Mouse (Mus musculus) cerebellum, postnatal 36 days (tissue): Measurements from ENCODE around the gene Minpp1.
"Not testable (repeated sequence)": the region's sequence is repeated elsewhere in the genome, so short reads cannot be mapped to it uniquely, and the experiment has no call there.

ENCODE experiments used
- DNase-seq, 2 experiments: peaks; one replicate each; pipeline ENCODE4 v3.0.0; 2021 to 2022; ENCODE audit warnings: mixed read lengths in 2 of 2

The Minpp1 gene

DNA sequence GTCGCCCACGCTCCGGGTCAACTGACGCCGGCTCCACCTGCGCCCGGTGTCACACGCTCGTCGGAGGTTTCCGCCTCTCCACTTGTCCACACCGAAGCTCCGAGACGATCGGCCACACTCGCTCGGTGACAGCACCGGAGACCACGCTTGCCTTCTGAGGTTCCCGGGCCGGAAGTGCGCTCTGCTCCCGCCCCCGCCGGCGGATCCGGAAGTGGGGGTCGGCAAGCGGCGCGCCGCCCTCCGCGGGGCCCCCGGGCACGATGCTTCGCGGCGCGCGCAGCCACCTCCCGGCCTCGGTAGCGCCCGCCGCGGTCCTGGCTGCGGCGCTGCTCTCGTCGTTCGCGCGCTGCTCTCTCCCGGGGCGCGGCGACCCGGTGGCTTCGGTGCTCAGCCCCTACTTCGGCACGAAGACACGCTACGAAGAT lies at the start of gene Minpp1:
Gene Minpp1 (plus strand): TSS at position 89 of the 425 bp plus-strand sequence.
- peak; percentile 82 to 85 for DNase-seq

GRCm38 (mm10) chr19:32439356-32439755 lies 46.2 kb upstream of the Minpp1 start:
- no peak for DNase-seq

GRCm38 (mm10) chr19:32441568-32441967 lies 44.0 kb upstream of the Minpp1 start:
- DNase-seq, result peak; percentile 25 to 27

DNA sequence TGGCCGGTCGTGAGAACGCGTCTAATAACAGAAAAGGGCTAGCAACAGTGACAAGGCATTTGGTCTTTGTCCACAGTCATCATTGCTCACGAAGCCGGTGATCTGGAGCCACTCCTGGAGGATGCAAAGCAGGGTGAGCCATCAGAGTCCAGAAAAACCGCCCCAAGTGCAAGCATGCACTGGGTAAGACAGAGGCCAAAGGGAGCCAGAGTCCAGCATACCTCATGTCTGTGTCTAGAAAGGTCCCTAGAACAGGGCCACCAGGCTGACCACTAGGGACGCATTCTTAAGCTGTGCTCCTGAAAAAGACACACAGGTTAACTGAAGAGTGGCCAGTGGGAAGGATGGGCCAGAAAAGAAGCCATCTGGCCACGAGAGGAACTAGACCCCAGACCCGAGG lies 36.6 kb upstream of the Minpp1 start:
- DNase-seq, result no peak

- DNase-seq, result no peak
Observed at GRCm38 (mm10) chr19:32452231-32452630, 33.3 kb upstream of the Minpp1 start.

- no peak for DNase-seq
Observed at GRCm38 (mm10) chr19:32456744-32457143, 28.8 kb upstream of the Minpp1 start.

GRCm38 (mm10) chr19:32457631-32458030 lies 27.9 kb upstream of the Minpp1 start:
- not testable (repeated sequence) for DNase-seq

DNA sequence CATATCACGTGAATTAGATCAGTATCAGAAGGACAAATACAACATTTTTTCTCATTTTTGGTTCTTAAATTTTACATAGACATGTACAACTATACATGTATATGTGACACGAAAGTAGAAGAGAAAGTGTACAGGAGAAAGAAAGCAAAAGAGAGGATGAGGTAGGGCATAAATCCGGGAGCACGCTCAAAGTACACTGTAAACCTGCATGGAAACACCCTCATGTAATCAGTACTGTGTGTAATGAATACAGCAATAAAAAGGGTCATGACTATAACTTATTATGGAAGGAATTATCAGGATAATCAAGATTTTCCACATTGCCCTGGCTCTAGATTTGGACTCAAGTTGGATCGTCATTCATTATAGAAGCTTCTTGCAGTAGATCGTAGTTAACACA lies 22.5 kb upstream of the Minpp1 start:
- no peak for DNase-seq

- DNase-seq, result no peak
Observed at GRCm38 (mm10) chr19:32465228-32465627, 20.3 kb upstream of the Minpp1 start.

- no peak for DNase-seq
Observed at GRCm38 (mm10) chr19:32466478-32466877, 19.1 kb upstream of the Minpp1 start, which contains the start of gene Rpl9-ps6. Rpl9-ps6 (minus strand) TSS chr19:32466578.

- DNase-seq, result no peak
Observed at GRCm38 (mm10) chr19:32467325-32467724, 18.2 kb upstream of the Minpp1 start.

DNA sequence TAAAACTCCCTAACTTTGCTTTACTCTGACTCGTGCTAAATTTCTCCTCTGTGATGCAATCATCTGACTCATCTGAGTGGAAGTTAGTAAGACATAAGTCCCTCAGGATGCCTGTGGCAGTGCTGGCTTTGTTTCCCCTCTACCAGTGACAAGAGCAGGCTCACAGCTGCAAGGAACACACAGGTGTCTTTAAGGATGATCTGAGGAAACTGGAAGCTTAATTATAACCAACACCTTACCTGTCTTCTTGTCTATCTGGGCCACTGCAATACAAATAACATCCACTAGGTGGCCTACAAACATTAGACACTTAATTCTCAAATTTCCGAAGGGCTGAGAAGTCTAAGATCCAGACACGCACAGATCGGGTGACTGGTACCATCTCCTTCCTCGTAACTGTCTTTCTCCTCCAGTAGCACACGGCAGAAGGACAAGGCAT lies 15.5 kb upstream of the Minpp1 start:
- peak in 1 of 2 experiments; percentile 63 for DNase-seq

GRCm38 (mm10) chr19:32470570-32471263 lies 14.9 kb upstream of the Minpp1 start:
- DNase-seq, result no peak

DNA sequence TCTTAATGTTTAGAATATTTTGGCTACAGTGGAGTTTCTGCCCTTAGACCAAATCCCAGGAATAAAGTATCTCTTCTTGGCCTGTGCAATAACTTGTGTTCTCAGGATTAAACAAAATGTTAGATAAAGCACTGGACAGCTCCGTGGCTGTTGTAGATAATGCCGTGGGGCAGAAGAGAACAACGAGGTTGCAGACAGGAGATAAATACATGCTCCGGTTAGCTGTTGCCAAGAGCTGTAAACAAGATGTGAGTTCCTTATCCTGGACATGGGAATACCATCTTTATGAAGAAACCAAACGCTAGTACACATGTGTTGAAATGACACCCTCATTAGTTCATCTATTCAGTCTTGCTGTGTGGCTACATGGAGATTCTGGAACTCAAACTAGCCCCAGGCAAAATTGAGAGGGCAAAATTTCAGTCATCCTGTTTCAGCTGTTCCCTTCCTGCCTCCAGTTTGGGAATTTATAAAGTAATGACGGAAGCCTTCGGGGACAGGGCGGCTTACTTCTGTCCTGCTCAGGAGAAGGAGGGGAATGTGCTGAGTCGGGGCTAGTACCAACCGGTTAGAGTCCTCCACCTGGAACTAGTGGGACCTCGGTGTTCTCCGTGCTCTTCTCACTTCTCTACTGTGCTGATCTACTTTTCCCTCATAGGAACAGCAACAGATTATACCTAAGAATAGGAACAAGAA lies 9.4 kb upstream of the Minpp1 start:
- no peak for DNase-seq

DNA sequence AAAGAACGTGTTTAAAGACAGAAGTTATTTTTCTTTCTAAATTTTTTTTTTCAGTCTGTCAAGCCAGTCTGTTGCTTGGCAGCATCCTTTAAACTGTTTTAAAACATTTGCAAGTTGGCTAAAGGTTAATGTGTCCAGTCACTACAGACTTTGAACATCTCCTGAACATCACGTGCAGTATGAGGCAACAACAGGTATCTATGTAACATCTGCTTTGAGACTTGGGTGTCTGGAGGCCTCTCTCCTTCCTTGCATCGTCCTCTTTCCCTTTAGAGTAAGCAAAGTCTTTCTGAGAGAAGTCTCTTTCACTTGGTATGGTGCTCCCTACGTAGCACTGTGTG lies 8.9 kb upstream of the Minpp1 start:
- no peak for DNase-seq

DNA sequence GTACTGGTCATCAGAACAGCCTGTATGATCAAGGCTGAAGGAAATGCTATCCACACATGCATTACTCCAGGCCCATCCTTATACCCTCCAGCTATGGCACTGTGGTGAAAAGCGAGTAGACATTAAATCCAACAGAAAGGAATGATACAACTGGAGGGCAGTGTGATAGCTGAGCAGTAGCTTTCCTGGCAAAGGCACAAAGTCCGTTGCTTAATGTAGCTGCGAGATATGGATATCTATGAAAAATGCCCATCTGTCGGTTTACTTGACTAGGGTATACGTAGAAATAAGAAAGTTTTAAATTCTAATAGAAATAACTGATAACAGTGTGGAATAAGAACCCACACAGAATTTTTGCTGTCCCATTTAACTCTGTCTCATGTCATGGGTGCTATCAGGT lies 5.3 kb upstream of the Minpp1 start:
- DNase-seq, result no peak

DNA sequence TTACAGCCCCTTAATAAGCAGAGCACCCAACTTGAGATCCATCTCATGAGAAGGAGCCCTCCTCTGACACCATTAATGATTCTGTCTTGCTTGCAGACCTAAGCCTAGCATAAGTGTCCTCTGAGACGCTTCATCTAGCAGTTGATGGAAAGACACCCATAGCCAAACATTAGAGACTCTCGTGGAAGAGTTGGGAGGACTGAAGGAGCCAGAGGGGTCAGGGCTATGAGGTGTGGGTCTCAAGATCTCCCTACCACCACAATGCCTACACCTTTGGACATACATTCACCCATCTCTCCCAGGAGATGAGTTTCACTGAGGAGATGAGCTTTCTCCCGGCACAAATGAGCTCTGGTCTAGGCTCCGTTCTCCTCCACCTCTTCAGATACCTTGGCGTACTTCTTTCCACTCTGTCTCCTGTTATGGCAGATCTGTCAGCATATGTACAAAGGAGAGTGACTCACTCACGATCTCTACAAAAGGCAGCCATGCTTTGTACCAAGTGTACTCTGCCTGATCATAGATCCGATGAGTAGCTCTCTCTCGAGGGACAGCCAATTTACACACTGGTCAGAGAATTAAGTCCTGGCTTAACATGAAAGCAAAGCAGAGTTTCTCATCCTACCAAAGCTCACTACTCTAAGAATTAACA lies 4.7 kb upstream of the Minpp1 start:
- no peak for DNase-seq

DNA sequence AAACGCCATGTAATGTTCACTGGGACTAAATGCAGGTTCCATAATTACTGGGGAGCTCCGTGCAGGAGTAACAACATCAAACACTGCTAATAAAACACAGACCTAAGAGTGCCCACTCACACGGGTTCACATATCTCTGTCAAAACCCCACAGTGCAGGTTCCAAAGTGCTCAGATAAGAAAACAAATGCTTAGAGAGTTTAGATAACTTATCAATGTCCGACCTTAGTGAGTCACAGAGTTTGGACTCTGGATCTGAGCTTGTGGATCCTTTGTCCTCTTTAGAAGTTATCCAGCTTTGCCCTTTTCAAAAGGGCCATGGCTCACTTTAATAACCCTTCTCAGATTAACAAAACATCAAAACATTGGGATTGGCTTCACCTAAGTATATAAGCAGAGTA lies 4.1 kb upstream of the Minpp1 start:
- DNase-seq, result no peak

DNA sequence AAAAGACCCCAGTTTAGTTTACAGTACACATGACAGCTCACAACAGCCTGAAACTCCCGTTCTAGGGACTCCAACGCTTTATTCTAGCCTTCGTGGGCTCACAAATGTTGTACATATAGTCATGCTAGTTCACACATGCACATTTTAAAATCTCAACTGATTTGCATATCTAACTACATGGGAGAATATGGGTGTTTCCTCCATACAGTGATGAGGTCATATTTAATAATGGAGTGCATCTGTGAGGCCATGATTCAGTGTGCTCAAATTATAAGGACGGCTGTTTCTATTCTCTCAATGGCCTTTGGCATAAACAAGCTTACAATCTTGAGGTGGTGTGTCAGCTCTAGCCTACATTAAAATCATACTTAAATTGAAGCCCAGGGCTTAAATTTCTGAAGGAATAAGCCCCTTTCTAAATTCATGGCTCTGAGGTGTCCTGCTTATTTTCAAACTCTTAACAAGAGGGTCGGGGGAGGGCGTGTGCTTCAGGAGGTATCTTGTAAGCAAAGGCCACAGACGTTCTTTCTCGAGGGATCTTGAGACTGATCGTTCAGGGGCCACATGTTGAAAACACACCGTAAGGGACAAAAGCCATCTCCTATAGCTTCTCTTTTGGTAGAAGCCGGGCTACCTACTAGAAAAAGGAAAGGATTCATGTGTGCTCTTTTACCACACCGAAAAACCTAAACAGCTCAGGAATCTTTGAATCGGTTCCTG lies 468 bp upstream of the Minpp1 start:
- no peak for DNase-seq

DNA sequence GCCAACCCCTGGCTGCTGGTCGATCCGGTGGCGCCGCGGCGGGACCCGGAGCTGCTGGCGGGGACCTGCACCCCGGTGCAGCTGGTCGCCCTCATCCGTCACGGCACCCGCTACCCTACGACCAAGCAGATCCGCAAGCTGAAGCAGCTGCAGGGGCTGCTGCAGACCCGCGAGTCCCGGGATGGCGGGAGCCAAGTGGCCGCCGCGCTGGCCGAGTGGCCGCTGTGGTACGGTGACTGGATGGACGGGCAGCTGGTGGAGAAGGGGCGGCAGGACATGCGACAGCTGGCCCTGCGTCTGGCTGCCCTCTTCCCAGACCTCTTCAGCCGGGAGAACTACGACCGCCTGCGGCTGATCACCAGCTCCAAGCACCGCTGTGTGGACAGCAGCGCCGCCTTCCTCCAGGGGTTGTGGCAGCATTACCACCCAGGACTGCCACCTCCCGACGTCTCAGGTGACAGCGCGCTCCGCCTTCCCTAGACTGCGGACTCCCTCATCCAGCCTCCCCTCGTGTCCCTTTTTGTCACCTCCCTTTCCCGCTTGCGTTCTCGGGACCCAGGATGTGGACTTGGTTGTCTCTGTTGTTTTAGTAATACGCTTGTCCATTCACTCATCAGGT lies 646 bp downstream of the Minpp1 start:
- DNase-seq, result peak; percentile 49 to 51

DNA sequence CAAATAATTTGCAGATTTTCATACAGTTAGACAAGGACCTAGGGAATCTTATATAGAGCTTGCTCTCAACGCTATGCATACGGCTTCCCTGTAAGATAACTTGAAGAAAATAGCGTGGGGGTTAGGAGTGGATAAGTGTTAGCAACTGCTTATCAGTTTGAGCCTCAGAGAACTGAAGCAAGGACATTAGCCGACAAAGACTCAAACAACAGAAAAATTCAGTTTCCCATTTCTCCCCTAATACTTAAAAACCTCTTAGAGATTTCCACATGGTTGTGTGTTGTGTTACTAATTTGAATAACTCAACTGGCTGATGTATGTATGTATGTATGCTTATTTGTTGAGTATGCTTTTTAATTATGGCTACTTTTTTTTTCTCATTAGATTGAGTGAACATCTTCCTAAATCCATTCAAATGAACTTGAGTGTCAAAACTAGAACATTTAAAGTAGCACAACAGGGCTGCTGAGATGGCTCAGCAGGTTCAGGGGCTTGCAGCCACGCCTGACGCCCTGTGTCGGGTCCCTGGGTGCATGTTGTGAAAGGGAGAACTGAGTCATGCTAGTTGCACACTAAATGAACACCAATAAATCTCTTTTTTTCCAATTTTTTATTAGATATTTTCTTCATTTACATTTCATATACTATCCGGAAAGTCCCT lies 2.2 kb downstream of the Minpp1 start:
- no peak for DNase-seq
